7 mouse cellular contexts compared by ENCODE assay signal in genomic region chr5:67797006-67797958, GRCm38 (mm10). TPM values are rescaled to one million over a fixed set of nuclear protein-coding genes. Genes with fewer than 3 reads are reported as not detected.
A peak's percentile ranks its signal among the peaks of the same experiment; 100 is the strongest.
DNase-seq lines count a peak whose midpoint lies in the region; ATAC-seq and TF ChIP-seq lines count a peak whose summit lies in the region.

No protein-coding gene starts in this region.

- ATAC-seq in midbrain, embryonic 13.5 days, result no peak
- peak; percentile 59 for ATAC-seq in kidney, embryonic 16.5 days (ENCODE audit: low FRiP score, low TSS enrichment)
- ATAC-seq in forebrain, embryonic 15.5 days (replicated peaks), result no peak

- no peaks in the 10 kb centered on the region for H3K36me3 ChIP-seq in midbrain, embryonic 10.5 days
- peaks cover 3% of the 10 kb centered on the region; the same call in 1 of the 2 replicates for H3K36me3 ChIP-seq in midbrain, embryonic 13.5 days
- no peaks in the 10 kb centered on the region for H3K36me3 ChIP-seq in kidney, embryonic 16.5 days (ENCODE audit: insufficient read depth, low read length)
- no peaks in the 10 kb centered on the region for H3K36me3 ChIP-seq in small intestine, adult 2 months (ENCODE audit: control insufficient read depth, insufficient read depth, low read length)
- no peaks in the 10 kb centered on the region for H3K36me3 ChIP-seq in forebrain, embryonic 15.5 days

- 83% methylated on average over 14 of the region's 14 CpGs for WGBS in midbrain, embryonic 10.5 days
- WGBS in midbrain, embryonic 13.5 days, result 75% methylated on average over 14 of the region's 14 CpGs
- 52% methylated on average over 14 of the region's 14 CpGs for WGBS in kidney, embryonic 16.5 days
- WGBS in small intestine, adult 2 months, result 24% methylated on average over 14 of the region's 14 CpGs
- 57% methylated on average over 14 of the region's 14 CpGs for WGBS in forebrain, embryonic 15.5 days

- H3K27me3 ChIP-seq in midbrain, embryonic 10.5 days (ENCODE audit: low read depth, poor library complexity, severe bottlenecking), result no peaks in the 10 kb centered on the region
- no peaks in the 10 kb centered on the region for H3K27me3 ChIP-seq in midbrain, embryonic 13.5 days
- no peaks in the 10 kb centered on the region for H3K27me3 ChIP-seq in kidney, embryonic 16.5 days (ENCODE audit: insufficient read depth, low read length)
- no peaks in the 10 kb centered on the region for H3K27me3 ChIP-seq in small intestine, adult 2 months (ENCODE audit: control insufficient read depth, insufficient read depth, low read length)
- H3K27me3 ChIP-seq in forebrain, embryonic 15.5 days, result no peaks in the 10 kb centered on the region

- TF ChIP-seq POLR2A in small intestine, adult 2 months (IDR thresholded peaks at IDR 0.05; ENCODE audit: low read depth, low read length), result no peak

- TF ChIP-seq CTCF in small intestine, adult 2 months (IDR thresholded peaks at IDR 0.05; ENCODE audit: extremely low read depth, insufficient read length, insufficient replicate concordance, low read depth, low read length), result no peak

- H3K4me2 ChIP-seq in midbrain, embryonic 13.5 days (replicated peaks), result no peak overlapping the region
- no peak overlapping the region for H3K4me2 ChIP-seq in kidney, embryonic 16.5 days (replicated peaks; ENCODE audit: low read depth, low read length)
- H3K4me2 ChIP-seq in forebrain, embryonic 15.5 days (replicated peaks), result no peak overlapping the region

- H3K27ac ChIP-seq in midbrain, embryonic 10.5 days (replicated peaks), result 0 out of 2 replicates have a peak overlapping the region, but pooled peaks have one; percentile 10
- no peak overlapping the region for H3K27ac ChIP-seq in midbrain, embryonic 13.5 days
- peak overlapping the region; percentile 36; the same call in 1 of the 2 replicates for H3K27ac ChIP-seq in kidney, embryonic 16.5 days (ENCODE audit: low read length)
- H3K27ac ChIP-seq in small intestine, adult 2 months (ENCODE audit: insufficient read depth, low read depth, low read length), result peak overlapping the region; percentile 75
- H3K27ac ChIP-seq in forebrain, embryonic 15.5 days (replicated peaks), result no peak overlapping the region; the same call in 1 of the 2 replicates

- H3K9ac ChIP-seq in midbrain, embryonic 13.5 days (replicated peaks), result no peak overlapping the region
- H3K9ac ChIP-seq in kidney, embryonic 16.5 days (replicated peaks; ENCODE audit: low read length), result no peak overlapping the region
- no peak overlapping the region for H3K9ac ChIP-seq in forebrain, embryonic 15.5 days (replicated peaks)

- DNase-seq in midbrain, embryonic 10.5 days (ENCODE audit: low spot score), result no peak
- peak; percentile 14 for DNase-seq in forelimb bud, embryonic 11.5 days (ENCODE audit: low read depth, low spot score)
- no peak for DNase-seq in ovary, postnatal 36 days (ENCODE audit: low spot score)

- H3K4me3 ChIP-seq in midbrain, embryonic 10.5 days, result no peak overlapping the region
- H3K4me3 ChIP-seq in midbrain, embryonic 13.5 days (replicated peaks), result no peak overlapping the region
- H3K4me3 ChIP-seq in kidney, embryonic 16.5 days (ENCODE audit: low read length), result no peak overlapping the region
- H3K4me3 ChIP-seq in small intestine, adult 2 months (ENCODE audit: low read depth, low read length), result no peak overlapping the region
- H3K4me3 ChIP-seq in forebrain, embryonic 15.5 days, result no peak overlapping the region

- H3K4me1 ChIP-seq in midbrain, embryonic 10.5 days, result peaks cover 6% of the 10 kb centered on the region
- H3K4me1 ChIP-seq in midbrain, embryonic 13.5 days (replicated peaks), result peaks cover 17% of the 10 kb centered on the region
- H3K4me1 ChIP-seq in kidney, embryonic 16.5 days (ENCODE audit: insufficient read depth, low read length), result peaks cover 12% of the 10 kb centered on the region; the same call in 1 of the 2 replicates
- H3K4me1 ChIP-seq in small intestine, adult 2 months (ENCODE audit: control insufficient read depth, insufficient read depth, insufficient read length, low read length), result peaks cover 21% of the 10 kb centered on the region
- peaks cover 18% of the 10 kb centered on the region for H3K4me1 ChIP-seq in forebrain, embryonic 15.5 days

- no peaks in the 10 kb centered on the region for H3K9me3 ChIP-seq in midbrain, embryonic 10.5 days (replicated peaks)
- no peaks in the 10 kb centered on the region for H3K9me3 ChIP-seq in midbrain, embryonic 13.5 days
- no peaks in the 10 kb centered on the region for H3K9me3 ChIP-seq in kidney, embryonic 16.5 days (ENCODE audit: low read length)
- H3K9me3 ChIP-seq in forebrain, embryonic 15.5 days, result no peaks in the 10 kb centered on the region

RNA-seq across cellular contexts. Expression of gene Atp8a1, which starts 50.0 kb away (rescaled TPM):
- 21.3 and 29.6 TPM in 2 replicates for polyA plus RNA-seq in midbrain, embryonic 10.5 days (2016; fragmentation: Nextera tagmentation; extraction: Ambion mirVana)
- 36.4 and 38.5 TPM in 2 replicates for polyA plus RNA-seq in midbrain, embryonic 13.5 days (2015; fragmentation: Nextera tagmentation; extraction: Ambion mirVana)
- 10.7 and 12.1 TPM in 2 replicates for polyA plus RNA-seq in kidney, embryonic 16.5 days (2015; fragmentation: Nextera tagmentation; extraction: Ambion mirVana)
- polyA plus RNA-seq in small intestine, adult 2 months (2012; rRNA removed), result 13.5 and 18.6 TPM in 2 replicates
- polyA plus RNA-seq in forebrain, embryonic 15.5 days (2015; fragmentation: Nextera tagmentation; extraction: Ambion mirVana), result 30.1 and 35.8 TPM in 2 replicates

Comparison
In these comparisons a context has a peak if more than half of its experiments do, and no peak if none do; other contexts are left out.
1. H3K27ac ChIP-seq: peak in midbrain, embryonic 10.5 days (single experiment), kidney, embryonic 16.5 days (single experiment) and small intestine, adult 2 months (single experiment); none in midbrain, embryonic 13.5 days (single experiment) and forebrain, embryonic 15.5 days (single experiment).